Mouse (Mus musculus): ENCODE measurements at regions not wholly inside any gene's neighbourhood (a gene's known extent, or its start where the extent isn't known, plus 50 kb on each side); places are given as distances from the start of the nearest gene placed in this dataset.

- no peaks in the 10 kb centered on the region for H3K36me3 ChIP-seq (ENCODE audit: control insufficient read depth, insufficient read depth, low read length, poor library complexity, severe bottlenecking)
- H3K4me1 ChIP-seq (ENCODE audit: control insufficient read depth in 2 of 2, insufficient read depth in 2 of 2, low read length in 2 of 2, poor library complexity in 1 of 2) = no peaks in the 10 kb centered on the region
- no peak for DNase-seq (ENCODE audit: low read depth, low spot score)
- in situ Hi-C loops (cut with MboI; ENCODE audit: low sequenced_read_pairs in 2 of 2, unreplicated experiment in 2 of 2) = no loop called here
- no peak for TF ChIP-seq ZC3H11A (IDR thresholded peaks at IDR 0.05; ENCODE audit: borderline replicate concordance, low read depth, low read length)
- TF ChIP-seq HCFC1 (IDR thresholded peaks at IDR 0.05; ENCODE audit: borderline replicate concordance, insufficient read depth, low read length) = no peak
- TF ChIP-seq CHD2 (IDR thresholded peaks at IDR 0.05; ENCODE audit: low read depth, low read length) = no peak
- no peak for TF ChIP-seq ZNF384 (IDR thresholded peaks at IDR 0.05; ENCODE audit: low read depth, low read length)
- TF ChIP-seq MAFK (IDR thresholded peaks at IDR 0.05; ENCODE audit: insufficient read depth, low read depth, low read length) = no peak
- no peak overlapping the region for H3K27ac ChIP-seq (ENCODE audit: insufficient read depth, low read depth, low read length, poor library complexity, severe bottlenecking)
- H3K9me3 ChIP-seq (ENCODE audit: control insufficient read depth, insufficient read depth, low read depth, low read length) = no peaks in the 10 kb centered on the region
- no peak overlapping the region for H3K9ac ChIP-seq (ENCODE audit: insufficient read depth, low read depth, low read length, poor library complexity, severe bottlenecking)
- no peak overlapping the region for H3K4me3 ChIP-seq (ENCODE audit: insufficient read depth in 1 of 2, low read depth in 1 of 2, low read length in 2 of 2, poor library complexity in 1 of 2, severe bottlenecking in 1 of 2)
These were observed 2779.1 kb downstream of the 9330182O14Rik start for GRCm38 (mm10) chr15:42913285-42913684.

GRCm38 (mm10) chr15:42914099-42914498 lies 2779.9 kb downstream of the 9330182O14Rik start:
- Histone ChIP-seq H3K4me3 (ENCODE audit: insufficient read depth in 1 of 2, low read depth in 1 of 2, low read length in 2 of 2, poor library complexity in 1 of 2, severe bottlenecking in 1 of 2) (no peak overlapping the region), H3K27ac (ENCODE audit: insufficient read depth, low read depth, low read length, poor library complexity, severe bottlenecking) (no peak overlapping the region), H3K36me3 (ENCODE audit: control insufficient read depth, insufficient read depth, low read length, poor library complexity, severe bottlenecking) (no peaks in the 10 kb centered on the region), H3K9me3 (ENCODE audit: control insufficient read depth, insufficient read depth, low read depth, low read length) (no peaks in the 10 kb centered on the region), H3K9ac (ENCODE audit: insufficient read depth, low read depth, low read length, poor library complexity, severe bottlenecking) (no peak overlapping the region), H3K4me1 (ENCODE audit: control insufficient read depth in 2 of 2, insufficient read depth in 2 of 2, low read length in 2 of 2, poor library complexity in 1 of 2) (no peaks in the 10 kb centered on the region)
- DNase-seq (ENCODE audit: low read depth, low spot score) = peak; percentile 30
- in situ Hi-C loops (cut with MboI; ENCODE audit: low sequenced_read_pairs in 2 of 2, unreplicated experiment in 2 of 2) = no loop called here
- TF ChIP-seq ZNF384 (IDR thresholded peaks at IDR 0.05; ENCODE audit: low read depth, low read length) (no peak), MAFK (IDR thresholded peaks at IDR 0.05; ENCODE audit: insufficient read depth, low read depth, low read length) (no peak), HCFC1 (IDR thresholded peaks at IDR 0.05; ENCODE audit: borderline replicate concordance, insufficient read depth, low read length) (no peak), CHD2 (IDR thresholded peaks at IDR 0.05; ENCODE audit: low read depth, low read length) (no peak), ZC3H11A (IDR thresholded peaks at IDR 0.05; ENCODE audit: borderline replicate concordance, low read depth, low read length) (peak; percentile 62; the same call in 1 of the 2 replicates)

GRCm38 (mm10) chr15:42915195-42915594 lies 2781.0 kb downstream of the 9330182O14Rik start:
- no peak for TF ChIP-seq MAFK (IDR thresholded peaks at IDR 0.05; ENCODE audit: insufficient read depth, low read depth, low read length)
- TF ChIP-seq HCFC1 (IDR thresholded peaks at IDR 0.05; ENCODE audit: borderline replicate concordance, insufficient read depth, low read length) = no peak
- TF ChIP-seq CHD2 (IDR thresholded peaks at IDR 0.05; ENCODE audit: low read depth, low read length) = no peak
- no peak for TF ChIP-seq ZC3H11A (IDR thresholded peaks at IDR 0.05; ENCODE audit: borderline replicate concordance, low read depth, low read length)
- no peak for TF ChIP-seq ZNF384 (IDR thresholded peaks at IDR 0.05; ENCODE audit: low read depth, low read length)
- no peak for DNase-seq (ENCODE audit: low read depth, low spot score)
- H3K9ac ChIP-seq (ENCODE audit: insufficient read depth, low read depth, low read length, poor library complexity, severe bottlenecking) = no peak overlapping the region
- no peaks in the 10 kb centered on the region for H3K9me3 ChIP-seq (ENCODE audit: control insufficient read depth, insufficient read depth, low read depth, low read length)
- no peaks in the 10 kb centered on the region for H3K4me1 ChIP-seq (ENCODE audit: control insufficient read depth in 2 of 2, insufficient read depth in 2 of 2, low read length in 2 of 2, poor library complexity in 1 of 2)
- H3K36me3 ChIP-seq (ENCODE audit: control insufficient read depth, insufficient read depth, low read length, poor library complexity, severe bottlenecking) = no peaks in the 10 kb centered on the region
- H3K4me3 ChIP-seq (ENCODE audit: insufficient read depth in 1 of 2, low read depth in 1 of 2, low read length in 2 of 2, poor library complexity in 1 of 2, severe bottlenecking in 1 of 2) = no peak overlapping the region
- in situ Hi-C loops (cut with MboI; ENCODE audit: low sequenced_read_pairs in 2 of 2, unreplicated experiment in 2 of 2) = no loop called here
- no peak overlapping the region for H3K27ac ChIP-seq (ENCODE audit: insufficient read depth, low read depth, low read length, poor library complexity, severe bottlenecking)

GRCm38 (mm10) chr15:42921618-42922017 lies 2787.5 kb downstream of the 9330182O14Rik start:
- Histone ChIP-seq H3K9me3 (ENCODE audit: control insufficient read depth, insufficient read depth, low read depth, low read length) (no peaks in the 10 kb centered on the region), H3K9ac (ENCODE audit: insufficient read depth, low read depth, low read length, poor library complexity, severe bottlenecking) (no peak overlapping the region), H3K4me3 (ENCODE audit: insufficient read depth in 1 of 2, low read depth in 1 of 2, low read length in 2 of 2, poor library complexity in 1 of 2, severe bottlenecking in 1 of 2) (no peak overlapping the region), H3K27ac (ENCODE audit: insufficient read depth, low read depth, low read length, poor library complexity, severe bottlenecking) (no peak overlapping the region), H3K4me1 (ENCODE audit: control insufficient read depth in 2 of 2, insufficient read depth in 2 of 2, low read length in 2 of 2, poor library complexity in 1 of 2) (no peaks in the 10 kb centered on the region), H3K36me3 (ENCODE audit: control insufficient read depth, insufficient read depth, low read length, poor library complexity, severe bottlenecking) (no peaks in the 10 kb centered on the region)
- no peak for TF ChIP-seq MAFK (IDR thresholded peaks at IDR 0.05; ENCODE audit: insufficient read depth, low read depth, low read length)
- no peak for TF ChIP-seq CHD2 (IDR thresholded peaks at IDR 0.05; ENCODE audit: low read depth, low read length)
- no peak for TF ChIP-seq ZNF384 (IDR thresholded peaks at IDR 0.05; ENCODE audit: low read depth, low read length)
- no peak for TF ChIP-seq HCFC1 (IDR thresholded peaks at IDR 0.05; ENCODE audit: borderline replicate concordance, insufficient read depth, low read length)
- no peak for TF ChIP-seq ZC3H11A (IDR thresholded peaks at IDR 0.05; ENCODE audit: borderline replicate concordance, low read depth, low read length)
- in situ Hi-C loops (cut with MboI; ENCODE audit: low sequenced_read_pairs in 2 of 2, unreplicated experiment in 2 of 2) = no loop called here
- no peak for DNase-seq (ENCODE audit: low read depth, low spot score)

- TF ChIP-seq CHD2 (IDR thresholded peaks at IDR 0.05; ENCODE audit: low read depth, low read length) (no peak), ZC3H11A (IDR thresholded peaks at IDR 0.05; ENCODE audit: borderline replicate concordance, low read depth, low read length) (no peak)
- no peak overlapping the region for H3K9ac ChIP-seq (ENCODE audit: insufficient read depth, low read depth, low read length, poor library complexity, severe bottlenecking)
- no peaks in the 10 kb centered on the region for H3K9me3 ChIP-seq (ENCODE audit: control insufficient read depth, insufficient read depth, low read depth, low read length)
- no peaks in the 10 kb centered on the region for H3K4me1 ChIP-seq (ENCODE audit: control insufficient read depth in 2 of 2, insufficient read depth in 2 of 2, low read length in 2 of 2, poor library complexity in 1 of 2)
- no peak overlapping the region for H3K27ac ChIP-seq (ENCODE audit: insufficient read depth, low read depth, low read length, poor library complexity, severe bottlenecking)
- no peaks in the 10 kb centered on the region for H3K36me3 ChIP-seq (ENCODE audit: control insufficient read depth, insufficient read depth, low read length, poor library complexity, severe bottlenecking)
- in situ Hi-C loops (cut with MboI; ENCODE audit: low sequenced_read_pairs in 2 of 2, unreplicated experiment in 2 of 2) = no loop called here
- no peak for DNase-seq (ENCODE audit: low read depth, low spot score)
- H3K4me3 ChIP-seq (ENCODE audit: insufficient read depth in 1 of 2, low read depth in 1 of 2, low read length in 2 of 2, poor library complexity in 1 of 2, severe bottlenecking in 1 of 2) = no peak overlapping the region
These were observed 2794.2 kb downstream of the 9330182O14Rik start for GRCm38 (mm10) chr15:42928331-42928730.

Data from ES-E14 (cell line).